Mouse (Mus musculus) embryonic fibroblast, embryonic 13.5 days (primary cell): ENCODE measurements around the gene Irf4.

ENCODE experiments used
- CTCF ChIP-seq: IDR thresholded peaks from 2 replicates; pipeline ENCODE4 v1.5.1; 2011; ENCODE audit warnings: mild to moderate bottlenecking, control low read depth, low read length, moderate library complexity, borderline replicate concordance; ENCODE audit not compliant: insufficient read depth
- POLR2A ChIP-seq: IDR thresholded peaks from 2 replicates; pipeline ENCODE4 v1.6.1; 2011; ENCODE audit warnings: low read depth, mild to moderate bottlenecking, control low read depth, low read length, moderate library complexity

DNA sequence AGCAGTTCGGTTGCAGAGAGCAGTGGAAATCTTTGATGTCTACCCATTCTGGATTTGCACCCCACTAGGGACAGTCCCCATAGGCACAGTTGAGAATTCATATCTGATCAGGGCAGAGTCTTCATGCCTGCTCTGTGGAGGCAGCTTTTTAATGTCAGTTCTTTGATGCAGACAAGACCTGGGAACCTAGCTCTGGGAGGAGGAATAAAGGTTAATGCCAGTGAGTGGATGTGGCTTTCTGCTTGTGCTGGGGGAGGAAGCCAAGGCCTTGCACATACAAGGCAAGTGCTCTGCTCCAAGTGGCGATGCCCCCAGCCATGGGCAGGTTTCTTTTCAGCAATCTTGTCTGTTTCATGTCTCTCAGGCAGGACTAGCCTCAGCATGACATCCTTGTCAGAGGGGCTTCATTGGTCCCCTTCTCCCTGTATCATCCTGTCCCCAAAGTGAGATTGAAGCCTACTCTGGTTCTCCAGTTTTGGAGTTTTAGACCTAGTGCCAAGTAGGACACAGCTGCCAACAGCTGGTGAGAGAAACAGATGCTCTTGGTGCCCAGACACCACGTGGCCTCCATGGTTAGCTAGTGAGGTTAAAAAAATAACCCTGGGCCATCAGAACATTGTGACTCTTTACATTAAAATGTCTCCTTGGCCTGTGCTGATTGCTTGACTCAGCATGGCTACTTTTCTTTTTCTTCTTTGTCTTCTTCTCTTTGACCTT lies 11.5 kb downstream of the Irf4 start:
- no peak for TF ChIP-seq CTCF
- no peak for TF ChIP-seq POLR2A
